Mouse (Mus musculus): Measurements from ENCODE around the gene Drd3. TPM values are rescaled to one million over a fixed set of nuclear protein-coding genes. Genes with fewer than 3 reads are reported as not detected.

Drd3 gene
- total and polyA plus RNA-seq, 3 experiments, result not detected

DNA sequence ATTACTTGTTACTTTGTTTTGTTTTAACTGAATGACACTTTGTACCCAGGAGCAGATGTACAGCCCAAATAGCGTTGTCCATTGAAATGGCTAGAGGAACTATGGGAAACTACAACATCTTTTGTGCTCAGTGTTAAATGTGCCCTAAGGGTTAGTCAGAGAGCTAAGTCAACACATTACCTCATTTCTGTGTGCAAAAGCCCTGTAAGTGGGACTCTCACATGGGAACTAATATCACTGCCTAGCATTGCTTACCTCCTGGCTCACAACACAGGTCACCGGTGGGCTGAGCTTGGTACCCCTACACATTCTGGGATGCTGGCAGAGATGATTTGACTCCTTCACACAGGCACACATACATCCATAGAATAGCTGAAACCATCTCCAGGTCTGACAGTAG, 55.6 kb downstream of the Drd3 start:
- DNase-seq (ENCODE audit: extremely low read depth), result no peak
- Histone ChIP-seq H3K79me2 (replicated peaks; ENCODE audit: control insufficient read depth, extremely low read depth, insufficient read depth, poor library complexity, severe bottlenecking) (no peaks in the 10 kb centered on the region), H3K9me3 (replicated peaks; ENCODE audit: low read length) (no peaks in the 10 kb centered on the region), H3K36me3 (replicated peaks in 1 of 2; ENCODE audit: control insufficient read depth in 1 of 2, insufficient read depth in 1 of 2, low read length in 1 of 2) (no peaks in the 10 kb centered on the region), H3K9ac (ENCODE audit: insufficient read depth, low read depth) (no peak overlapping the region), H3K27ac (ENCODE audit: insufficient read depth, low read depth) (no peak overlapping the region), H3K27me3 (replicated peaks) (no peaks in the 10 kb centered on the region), H3K4me1 (ENCODE audit: control insufficient read depth in 1 of 2, insufficient read depth in 2 of 2) (peaks cover 12 to 20% of the 10 kb centered on the region in 2 experiments), H3K4me2 (ENCODE audit: insufficient read depth, low read depth, poor library complexity, severe bottlenecking) (no peak overlapping the region), H3K4me3 (replicated peaks in 1 of 3; ENCODE audit: low read depth in 2 of 3, low read length in 2 of 3, poor library complexity in 1 of 3) (no peak overlapping the region)
- in situ Hi-C loops (cut with MboI; ENCODE audit: low pct_ligation_motif_present, low pct_unique_long_range_greater_than_20kb, low sequenced_read_pairs) (loop anchor here (25.0 kb wide), 1 partner anchor 422 kb away; no protein-coding TSS in a partner anchor), dilution Hi-C loops (cut with MboI; ENCODE audit: extremely low pct_ligation_motif_present, extremely low pct_unique_long_range_greater_than_20kb, low sequenced_read_pairs) (no loop called here)
- TF ChIP-seq PAX5 (IDR thresholded peaks at IDR 0.05; ENCODE audit: low read length) (no peak), KAT2A (IDR thresholded peaks at IDR 0.05; ENCODE audit: insufficient replicate concordance, low read length) (no peak), GABPA (IDR thresholded peaks at IDR 0.05; ENCODE audit: insufficient replicate concordance, low read depth, low read length) (no peak), EP300 (IDR thresholded peaks at IDR 0.05; ENCODE audit: low read length) (no peak), BHLHE40 (IDR thresholded peaks at IDR 0.05; ENCODE audit: low read depth, low read length) (no peak), MYC (IDR thresholded peaks at IDR 0.05; ENCODE audit: low read depth, low read length) (no peak), SMC3 (IDR thresholded peaks at IDR 0.05; ENCODE audit: low read depth, low read length) (no peak), MAZ (IDR thresholded peaks at IDR 0.05; ENCODE audit: low read depth, low read length) (no peak), ZMIZ1 (IDR thresholded peaks at IDR 0.05; ENCODE audit: low read depth, low read length) (no peak), MAX (IDR thresholded peaks at IDR 0.05; ENCODE audit: low read length) (no peak), USF1 (IDR thresholded peaks at IDR 0.05; ENCODE audit: low read depth, low read length) (no peak), MXI1 (IDR thresholded peaks at IDR 0.05; ENCODE audit: low read depth, low read length) (no peak), ZNF384 (IDR thresholded peaks at IDR 0.05; ENCODE audit: low read depth, low read length) (no peak), RAD21 (IDR thresholded peaks at IDR 0.05; ENCODE audit: low read depth, low read length) (no peak), HCFC1 (IDR thresholded peaks at IDR 0.05; ENCODE audit: low read depth, low read length) (no peak), JUN (IDR thresholded peaks at IDR 0.05; ENCODE audit: insufficient read depth, low read depth, low read length) (no peak)

GRCm38 (mm10) chr16:43811402-43811801, 57.6 kb downstream of the Drd3 start:
- in situ Hi-C loops (cut with MboI; ENCODE audit: low pct_ligation_motif_present, low pct_unique_long_range_greater_than_20kb, low sequenced_read_pairs), result loop anchor here (25.0 kb wide), 1 partner anchor 424 kb away; no protein-coding TSS in a partner anchor
- no peaks in the 10 kb centered on the region for H3K9me3 ChIP-seq (replicated peaks; ENCODE audit: low read length)
- dilution Hi-C loops (cut with MboI; ENCODE audit: extremely low pct_ligation_motif_present, extremely low pct_unique_long_range_greater_than_20kb, low sequenced_read_pairs), result no loop called here
- peaks cover 5 to 7% of the 10 kb centered on the region in 2 experiments for H3K4me1 ChIP-seq (ENCODE audit: control insufficient read depth in 1 of 2, insufficient read depth in 2 of 2)
- no peaks in the 10 kb centered on the region for H3K79me2 ChIP-seq (replicated peaks; ENCODE audit: control insufficient read depth, extremely low read depth, insufficient read depth, poor library complexity, severe bottlenecking)
- H3K9ac ChIP-seq (ENCODE audit: insufficient read depth, low read depth), result no peak overlapping the region
- no peak for DNase-seq (ENCODE audit: extremely low read depth)
- no peaks in the 10 kb centered on the region for H3K36me3 ChIP-seq (replicated peaks in 1 of 2; ENCODE audit: control insufficient read depth in 1 of 2, insufficient read depth in 1 of 2, low read length in 1 of 2)
- H3K27ac ChIP-seq (ENCODE audit: insufficient read depth, low read depth), result no peak overlapping the region
- no peaks in the 10 kb centered on the region for H3K27me3 ChIP-seq (replicated peaks)
- no peak overlapping the region for H3K4me2 ChIP-seq (ENCODE audit: insufficient read depth, low read depth, poor library complexity, severe bottlenecking)
- H3K4me3 ChIP-seq (replicated peaks in 1 of 3; ENCODE audit: low read depth in 2 of 3, low read length in 2 of 3, poor library complexity in 1 of 3), result no peak overlapping the region
- TF ChIP-seq ZNF384 (IDR thresholded peaks at IDR 0.05; ENCODE audit: low read depth, low read length) (no peak), SMC3 (IDR thresholded peaks at IDR 0.05; ENCODE audit: low read depth, low read length) (no peak), MAFK (IDR thresholded peaks at IDR 0.05; ENCODE audit: insufficient replicate concordance, low read length) (no peak), MEF2A (IDR thresholded peaks at IDR 0.05; ENCODE audit: borderline replicate concordance, low read depth, low read length) (no peak), USF1 (IDR thresholded peaks at IDR 0.05; ENCODE audit: low read depth, low read length) (no peak), HCFC1 (IDR thresholded peaks at IDR 0.05; ENCODE audit: low read depth, low read length) (no peak), TCF12 (IDR thresholded peaks at IDR 0.05; ENCODE audit: low read depth, low read length) (no peak), EP300 (IDR thresholded peaks at IDR 0.05; ENCODE audit: low read length) (no peak), MAZ (IDR thresholded peaks at IDR 0.05; ENCODE audit: low read depth, low read length) (no peak), ETS1 (conservative IDR thresholded peaks at IDR 0.05; ENCODE audit: low read depth, low read length) (no peak), MXI1 (IDR thresholded peaks at IDR 0.05; ENCODE audit: low read depth, low read length) (no peak), E2F4 (IDR thresholded peaks at IDR 0.05; ENCODE audit: insufficient replicate concordance, low read depth, low read length) (no peak), KAT2A (IDR thresholded peaks at IDR 0.05; ENCODE audit: insufficient replicate concordance, low read length) (no peak), POLR2A (IDR thresholded peaks at IDR 0.05; ENCODE audit: low read depth, low read length) (no peak)

All from CH12.LX (cell line).